Mouse (Mus musculus): Measurements from ENCODE around the gene Pde4d. TPM values are rescaled to one million over a fixed set of nuclear protein-coding genes. Genes with fewer than 3 reads are reported as not detected.

Gene Pde4d
- polyA plus RNA-seq, 1 experiment from 2014 or later: 12.4 TPM

DNA sequence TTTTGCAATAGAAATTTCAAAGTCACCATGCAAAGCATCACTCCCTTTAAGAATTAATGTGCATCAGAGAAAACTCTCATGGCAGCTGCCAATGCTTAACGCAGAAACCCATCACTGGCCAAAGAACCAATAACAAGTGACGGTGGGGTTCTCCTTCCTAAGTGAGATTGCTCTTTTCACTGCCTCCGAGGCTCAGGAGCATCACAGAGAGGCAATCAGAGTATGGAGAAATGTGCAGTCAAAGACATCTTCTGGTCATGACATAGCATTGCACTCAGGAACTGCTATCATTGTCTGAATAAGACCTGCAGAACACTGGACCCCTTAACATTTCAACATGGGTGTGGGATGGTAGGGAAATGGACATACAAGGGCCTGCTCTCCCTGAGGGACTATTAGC is 892.2 kb downstream of the Pde4d start:
- H3K4me3 ChIP-seq: no peak overlapping the region

DNA sequence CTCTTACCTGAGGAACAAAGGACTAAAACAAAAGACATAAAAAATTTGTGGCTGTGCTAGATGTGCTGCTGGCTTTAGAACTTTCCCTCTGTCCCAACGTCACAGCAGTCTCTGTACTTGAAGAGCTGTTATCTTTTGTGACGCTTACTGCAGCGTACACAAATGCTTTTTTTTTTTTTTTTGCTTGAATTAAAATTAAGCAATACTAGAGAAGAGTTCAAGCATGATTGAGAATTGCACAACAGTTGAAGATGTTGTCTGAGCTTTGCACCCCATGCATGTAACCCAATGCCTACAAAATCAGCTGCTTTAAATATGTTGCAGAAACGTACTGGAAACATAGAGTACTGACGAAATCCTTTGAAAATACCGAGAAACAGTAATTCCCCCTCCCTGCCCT is 892.7 kb downstream of the Pde4d start:
- WGBS: 51% methylated on average over 6 of the region's 6 CpGs
- Histone ChIP-seq H3K4me1 (no peaks in the 10 kb centered on the region), H3K36me3 (no peaks in the 10 kb centered on the region), H3K27ac (no peak overlapping the region), H3K4me2 (replicated peaks) (no peak overlapping the region), H3K9me3 (no peaks in the 10 kb centered on the region), H3K9ac (no peak overlapping the region), H3K4me3 (no peak overlapping the region), H3K27me3 (replicated peaks) (no peaks in the 10 kb centered on the region)
- no peak for ATAC-seq (ENCODE audit: low FRiP score, low read depth)

More for the DNA sequence above, 892.2 kb downstream of the Pde4d start:
- Histone ChIP-seq H3K4me2 (replicated peaks) (no peak overlapping the region), H3K36me3 (no peaks in the 10 kb centered on the region), H3K4me1 (no peaks in the 10 kb centered on the region), H3K9me3 (no peaks in the 10 kb centered on the region), H3K27ac (no peak overlapping the region), H3K9ac (no peak overlapping the region), H3K27me3 (replicated peaks) (no peaks in the 10 kb centered on the region)
- 45% methylated on average over 3 of the region's 3 CpGs for WGBS
- no peak for ATAC-seq (ENCODE audit: low FRiP score, low read depth)

DNA sequence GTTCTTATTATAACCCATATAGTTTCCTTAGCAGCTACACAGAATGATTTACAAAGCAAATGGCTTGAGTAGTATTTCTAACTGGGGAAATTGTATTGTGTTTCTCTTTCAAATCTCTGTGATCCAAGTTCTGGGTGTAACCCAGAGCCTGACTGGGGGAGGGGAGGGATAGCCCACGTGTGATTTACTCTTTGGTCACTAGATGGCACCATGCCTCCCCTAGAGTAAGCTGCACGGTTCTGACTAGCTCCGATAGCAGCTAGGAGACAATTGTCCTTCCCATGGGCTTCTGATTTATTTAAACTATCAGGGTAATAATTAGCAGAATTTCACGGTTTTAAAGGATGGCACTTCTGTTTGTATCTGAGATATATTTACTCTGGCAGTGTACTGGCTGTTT is 893.8 kb downstream of the Pde4d start:
- no peak overlapping the region for H3K4me3 ChIP-seq
- H3K4me1 ChIP-seq: no peaks in the 10 kb centered on the region
- no peaks in the 10 kb centered on the region for H3K36me3 ChIP-seq
- no peak overlapping the region for H3K9ac ChIP-seq
- H3K9me3 ChIP-seq: no peaks in the 10 kb centered on the region
- no peak overlapping the region for H3K27ac ChIP-seq
- H3K27me3 ChIP-seq (replicated peaks): no peaks in the 10 kb centered on the region
- 2% methylated on average over 4 of the region's 4 CpGs for WGBS
- no peak overlapping the region for H3K4me2 ChIP-seq (replicated peaks)
- peak; percentile 95 for ATAC-seq (ENCODE audit: low FRiP score, low read depth)

DNA sequence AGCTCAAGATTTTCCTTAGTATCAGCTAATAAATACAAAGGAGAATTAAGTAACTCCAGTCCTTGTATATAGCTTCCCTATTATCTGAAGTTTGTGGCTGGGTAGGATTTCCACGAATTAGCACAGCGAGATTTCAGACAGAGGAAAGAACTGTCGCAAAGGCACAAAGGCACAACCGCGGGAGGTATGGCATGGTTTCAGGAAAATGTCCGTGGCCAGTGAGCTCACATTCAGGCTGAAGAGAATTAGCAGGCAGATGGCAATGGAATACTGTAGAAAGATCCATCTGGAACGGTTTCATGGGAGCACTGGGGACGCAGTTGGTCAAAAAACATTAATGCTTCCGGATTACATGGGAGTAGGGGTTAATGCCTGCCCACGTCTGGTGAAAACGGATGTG is 898.0 kb downstream of the Pde4d start:
- ATAC-seq (ENCODE audit: low FRiP score, low read depth): no peak
- Histone ChIP-seq H3K9ac (no peak overlapping the region), H3K27ac (no peak overlapping the region), H3K4me2 (replicated peaks) (no peak overlapping the region), H3K27me3 (replicated peaks) (no peaks in the 10 kb centered on the region), H3K9me3 (no peaks in the 10 kb centered on the region), H3K4me3 (no peak overlapping the region), H3K36me3 (no peaks in the 10 kb centered on the region), H3K4me1 (peaks cover 6% of the 10 kb centered on the region; the same call in 1 of the 2 replicates)
- 58% methylated on average over 11 of the region's 11 CpGs for WGBS

DNA sequence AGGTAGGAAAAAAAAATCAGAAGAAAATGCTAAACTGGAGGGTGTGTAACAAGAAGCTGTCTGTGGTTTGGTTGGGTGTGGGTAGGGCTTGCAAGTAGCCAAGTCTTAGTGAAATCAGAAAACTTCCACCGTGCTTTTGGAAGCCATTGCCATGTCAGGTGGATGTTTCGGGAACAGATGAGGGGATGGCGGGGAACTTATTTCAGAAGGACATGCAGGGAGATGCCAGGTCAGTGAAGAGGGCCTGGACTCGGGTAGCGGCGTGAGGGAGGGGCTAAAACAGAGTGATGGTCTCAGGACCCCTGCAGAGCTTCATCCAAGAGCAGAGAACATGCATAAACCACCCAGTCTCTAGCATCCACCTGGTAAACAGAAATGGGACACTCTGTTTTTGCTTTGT is 898.6 kb downstream of the Pde4d start:
- WGBS: 91% methylated on average over 6 of the region's 6 CpGs
- Histone ChIP-seq H3K27me3 (replicated peaks) (no peaks in the 10 kb centered on the region), H3K4me1 (peaks cover 6% of the 10 kb centered on the region; the same call in 1 of the 2 replicates), H3K4me3 (no peak overlapping the region), H3K27ac (no peak overlapping the region), H3K36me3 (no peaks in the 10 kb centered on the region), H3K4me2 (replicated peaks) (no peak overlapping the region), H3K9ac (no peak overlapping the region), H3K9me3 (no peaks in the 10 kb centered on the region)
- ATAC-seq (ENCODE audit: low FRiP score, low read depth): no peak

DNA sequence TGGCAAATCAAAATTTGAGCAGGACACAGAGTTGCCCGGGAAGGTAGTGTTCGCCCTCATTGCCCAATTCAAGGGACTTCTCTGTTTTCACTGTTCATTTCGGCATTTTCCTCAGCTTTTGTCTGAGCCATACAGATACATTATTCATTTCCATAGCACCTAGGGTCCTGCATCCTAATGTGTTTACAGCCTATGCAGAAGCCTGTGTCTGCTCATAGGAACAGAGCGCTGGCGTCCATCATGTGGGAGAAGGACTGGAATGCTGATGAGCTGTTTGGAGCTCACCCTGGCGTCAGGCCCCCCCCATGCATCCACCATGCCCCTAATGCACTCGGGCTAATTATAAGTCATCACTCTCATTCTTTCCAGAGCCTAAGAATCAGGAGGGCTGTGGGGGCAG is 900.4 kb downstream of the Pde4d start:
- 46% methylated on average over 7 of the region's 7 CpGs for WGBS
- H3K27ac ChIP-seq: no peak overlapping the region
- H3K4me1 ChIP-seq: peaks cover 6% of the 10 kb centered on the region; the same call in 1 of the 2 replicates
- H3K36me3 ChIP-seq: no peaks in the 10 kb centered on the region
- no peak overlapping the region for H3K4me2 ChIP-seq (replicated peaks)
- no peak overlapping the region for H3K9ac ChIP-seq
- H3K9me3 ChIP-seq: no peaks in the 10 kb centered on the region
- ATAC-seq (ENCODE audit: low FRiP score, low read depth): peak; percentile 53; the same call in 1 of the 2 replicates
- H3K27me3 ChIP-seq (replicated peaks): no peaks in the 10 kb centered on the region
- no peak overlapping the region for H3K4me3 ChIP-seq

DNA sequence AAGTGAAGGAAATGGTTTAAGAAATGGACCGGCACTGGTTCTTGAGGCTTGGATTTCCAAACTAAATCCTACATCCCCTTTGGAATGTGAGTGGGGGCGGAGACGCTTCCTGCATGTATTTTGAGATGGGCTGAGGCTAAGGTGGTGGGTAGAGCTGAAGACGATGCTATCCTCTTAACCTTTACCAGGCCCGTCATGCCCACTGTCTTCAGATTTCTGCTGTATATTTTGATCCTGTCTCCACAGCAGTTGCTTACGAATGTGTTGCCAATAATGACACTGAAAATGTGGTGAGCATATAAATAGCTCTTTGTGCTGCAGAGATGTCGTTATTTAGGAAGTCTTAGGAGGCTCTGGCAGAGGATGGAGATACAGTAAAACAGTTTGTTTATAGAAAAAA is 904.3 kb downstream of the Pde4d start:
- Histone ChIP-seq H3K4me1 (peaks cover 6% of the 10 kb centered on the region; the same call in 1 of the 2 replicates), H3K4me2 (replicated peaks) (no peak overlapping the region), H3K9ac (no peak overlapping the region), H3K36me3 (no peaks in the 10 kb centered on the region), H3K9me3 (no peaks in the 10 kb centered on the region), H3K27ac (no peak overlapping the region), H3K4me3 (no peak overlapping the region), H3K27me3 (replicated peaks) (no peaks in the 10 kb centered on the region)
- 85% methylated on average over 7 of the region's 7 CpGs for WGBS
- no peak for ATAC-seq (ENCODE audit: low FRiP score, low read depth)

DNA sequence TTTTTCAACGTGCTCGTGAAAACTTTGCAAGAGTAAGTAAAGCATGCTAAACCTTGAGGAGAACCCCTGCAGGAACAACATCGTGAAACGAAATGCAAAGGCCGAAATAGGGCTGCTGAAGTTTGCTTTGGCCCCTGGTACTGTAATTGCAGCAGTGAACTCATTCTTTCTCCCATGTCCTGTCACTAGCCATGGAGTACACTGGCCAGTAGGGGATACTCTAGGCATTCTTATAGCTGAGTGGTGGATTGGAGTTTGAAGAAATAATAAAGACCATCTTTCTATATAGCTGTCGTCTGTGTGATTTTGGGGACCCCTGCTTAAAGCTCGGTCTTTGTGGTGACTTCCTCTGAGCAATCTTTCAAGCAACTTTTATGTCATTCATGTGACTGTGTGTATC is 906.5 kb downstream of the Pde4d start:
- WGBS: 83% methylated on average over 7 of the region's 7 CpGs
- Histone ChIP-seq H3K4me1 (no peaks in the 10 kb centered on the region), H3K4me3 (no peak overlapping the region), H3K4me2 (replicated peaks) (no peak overlapping the region), H3K9ac (no peak overlapping the region), H3K27ac (no peak overlapping the region), H3K9me3 (no peaks in the 10 kb centered on the region), H3K36me3 (no peaks in the 10 kb centered on the region), H3K27me3 (replicated peaks) (no peaks in the 10 kb centered on the region)
- ATAC-seq (ENCODE audit: low FRiP score, low read depth): no peak

DNA sequence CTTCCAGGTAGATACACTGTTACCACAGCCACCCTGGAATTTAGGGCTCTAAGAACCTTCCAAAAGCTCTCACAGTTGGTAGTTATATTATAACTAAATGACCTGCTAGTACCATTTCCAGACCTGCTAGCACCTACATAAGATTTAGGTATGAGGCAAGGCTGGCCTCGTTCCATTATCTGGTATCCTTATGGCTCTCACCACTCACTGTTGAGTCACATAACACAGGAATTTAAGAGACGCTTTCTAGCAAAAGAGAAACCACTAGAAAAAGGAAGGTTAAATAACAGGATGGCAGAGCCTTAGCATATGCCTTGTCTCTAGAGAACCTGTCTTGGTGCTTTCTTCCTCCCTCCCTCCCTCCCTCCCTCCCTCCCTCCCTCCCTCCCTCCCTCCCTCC is 910.2 kb downstream of the Pde4d start:
- Histone ChIP-seq H3K36me3 (no peaks in the 10 kb centered on the region), H3K4me1 (no peaks in the 10 kb centered on the region), H3K27me3 (replicated peaks) (no peaks in the 10 kb centered on the region), H3K4me2 (replicated peaks) (no peak overlapping the region), H3K4me3 (no peak overlapping the region), H3K27ac (no peak overlapping the region), H3K9ac (no peak overlapping the region), H3K9me3 (no peaks in the 10 kb centered on the region)
- ATAC-seq (ENCODE audit: low FRiP score, low read depth): no peak
- WGBS: 83% methylated on average over 2 of the region's 2 CpGs

DNA sequence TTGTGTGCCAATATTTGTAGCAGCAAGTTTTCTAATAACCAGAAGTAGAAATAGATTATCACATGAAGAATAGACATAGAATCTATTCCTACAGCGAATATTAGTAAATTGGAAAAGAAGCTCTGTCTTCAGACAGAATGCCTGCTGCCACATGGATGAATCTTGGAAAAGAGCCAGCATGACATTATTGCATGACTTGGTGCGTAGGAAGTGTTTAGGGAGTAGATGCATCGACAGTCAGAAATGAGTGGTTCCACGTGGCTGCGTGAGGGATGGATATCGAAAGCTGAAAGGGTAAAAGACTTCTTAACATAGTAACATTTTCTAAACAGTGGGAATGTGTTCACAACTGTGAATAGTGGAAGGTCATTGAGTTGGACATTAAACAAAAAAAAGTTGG is 912.6 kb downstream of the Pde4d start:
- Histone ChIP-seq H3K4me3 (no peak overlapping the region), H3K27me3 (replicated peaks) (no peaks in the 10 kb centered on the region), H3K9me3 (no peaks in the 10 kb centered on the region), H3K4me2 (replicated peaks) (no peak overlapping the region), H3K4me1 (no peaks in the 10 kb centered on the region), H3K36me3 (no peaks in the 10 kb centered on the region), H3K27ac (no peak overlapping the region), H3K9ac (no peak overlapping the region)
- no peak for ATAC-seq (ENCODE audit: low FRiP score, low read depth)
- WGBS: 88% methylated on average over 6 of the region's 6 CpGs

DNA sequence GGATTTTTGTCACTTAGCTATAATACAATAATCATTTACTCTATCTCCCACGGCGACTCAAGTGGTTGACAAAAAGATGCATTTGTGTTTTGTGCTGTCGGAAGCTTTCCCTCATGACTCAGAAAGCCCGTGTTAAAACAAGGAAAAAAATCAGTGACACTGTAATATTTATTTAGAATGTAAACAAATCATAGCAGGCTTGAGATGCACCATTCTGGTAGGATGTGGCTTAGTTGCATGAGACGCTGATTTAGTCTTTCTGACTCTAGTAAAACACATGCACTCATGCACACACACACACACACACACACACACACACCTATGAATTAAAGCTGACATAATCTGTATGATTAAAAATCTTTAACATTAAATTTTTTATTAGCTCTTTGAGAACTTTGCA is 924.7 kb downstream of the Pde4d start:
- Histone ChIP-seq H3K9me3 (no peaks in the 10 kb centered on the region), H3K36me3 (no peaks in the 10 kb centered on the region), H3K27ac (no peak overlapping the region), H3K4me2 (replicated peaks) (no peak overlapping the region), H3K27me3 (replicated peaks) (no peaks in the 10 kb centered on the region), H3K4me1 (peaks cover 5% of the 10 kb centered on the region; the same call in 1 of the 2 replicates), H3K4me3 (no peak overlapping the region), H3K9ac (no peak overlapping the region)
- ATAC-seq (ENCODE audit: low FRiP score, low read depth): no peak
- 90% methylated on average over 5 of the region's 5 CpGs for WGBS

DNA sequence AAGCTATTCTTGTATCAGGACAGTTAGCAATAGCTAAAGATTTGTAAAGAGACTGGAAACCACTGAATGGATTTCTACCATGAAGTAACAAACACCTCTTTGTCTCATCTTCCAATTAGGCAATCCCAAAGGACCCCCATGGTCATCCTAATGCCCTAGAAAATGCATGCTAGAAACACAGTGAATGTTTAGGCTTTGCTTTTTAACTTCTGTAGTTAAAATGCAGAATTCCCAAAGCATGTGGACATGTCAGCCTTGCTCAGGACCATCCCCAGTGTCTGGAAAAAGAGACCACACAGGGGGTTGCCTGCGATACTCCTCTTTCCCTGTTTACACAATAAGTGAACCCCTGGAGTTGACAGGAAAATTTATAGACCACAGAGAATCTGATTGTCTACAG is 926.9 kb downstream of the Pde4d start:
- Histone ChIP-seq H3K27me3 (replicated peaks) (no peaks in the 10 kb centered on the region), H3K4me2 (replicated peaks) (no peak overlapping the region), H3K4me3 (no peak overlapping the region), H3K4me1 (peaks cover 5% of the 10 kb centered on the region; the same call in 1 of the 2 replicates), H3K9ac (no peak overlapping the region), H3K36me3 (no peaks in the 10 kb centered on the region), H3K9me3 (no peaks in the 10 kb centered on the region), H3K27ac (no peak overlapping the region)
- 9% methylated on average over 1 of the region's 1 CpGs for WGBS
- 0 out of 2 replicates have a peak, but pooled peaks have one; percentile 41 for ATAC-seq (ENCODE audit: low FRiP score, low read depth)

DNA sequence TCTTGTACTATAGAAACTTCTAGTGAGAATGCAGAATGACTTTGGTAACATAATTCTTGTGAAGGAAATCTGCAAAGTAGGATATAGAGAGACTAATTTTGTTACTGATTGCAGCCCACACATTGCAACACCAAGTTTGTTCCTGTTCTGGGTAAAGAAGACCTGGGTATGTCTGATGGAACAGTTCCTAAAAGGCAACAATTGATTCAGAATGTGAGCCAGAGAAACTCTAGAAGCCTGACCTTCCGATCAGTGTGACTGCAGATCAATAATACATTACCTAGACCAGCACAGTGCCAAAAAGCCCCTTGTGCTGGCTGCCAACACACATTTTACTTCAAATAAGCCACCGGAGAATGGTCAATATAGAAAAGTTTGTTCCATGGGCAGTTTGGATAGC is 930.4 kb downstream of the Pde4d start:
- Histone ChIP-seq H3K36me3 (no peaks in the 10 kb centered on the region), H3K27ac (no peak overlapping the region), H3K4me1 (peaks cover 8% of the 10 kb centered on the region), H3K27me3 (replicated peaks) (no peaks in the 10 kb centered on the region), H3K9ac (no peak overlapping the region), H3K9me3 (no peaks in the 10 kb centered on the region), H3K4me3 (no peak overlapping the region), H3K4me2 (replicated peaks) (no peak overlapping the region)
- ATAC-seq (ENCODE audit: low FRiP score, low read depth): no peak
- 88% methylated on average over 2 of the region's 2 CpGs for WGBS
